Mouse (Mus musculus) small intestine, adult 10 weeks (tissue): ENCODE measurements around the gene Smad1. TPM values are rescaled to one million over a fixed set of nuclear protein-coding genes. Genes with fewer than 3 reads are reported as not detected.

Source experiments
- polyA plus RNA-seq: library from polyadenylated mRNA; stranded (reverse); fragments of 350-450 nt; fragmentation: Illumina TruSeq; extraction: RNeasy Lipid Tissue Mini Kit (QIAGEN cat#74804); gene quantifications from one replicate; pipeline ENCODE4 v1.2.3, GENCODE M21; 2014; ENCODE audit warnings: low replicate concordance

Smad1 gene
- 52.5 TPM for polyA plus RNA-seq

GRCm38 (mm10) chr8:79398994-79399650 is at the start of gene Smad1:
Smad1 (minus strand) TSS chr8:79399518.

GRCm38 (mm10) chr8:79294610-79295275 is 104.6 kb downstream of the Smad1 start, which contains the start of gene Mmaa:
Mmaa (minus strand) TSS chr8:79294937.

Other genes with a start within 250 kb of the Smad1 start
- not detected for gene 1700011L22Rik, start 150.9 kb downstream of the Smad1 start, polyA plus RNA-seq
- 9.2 TPM for gene Mmaa, start 104.6 kb downstream of the Smad1 start, polyA plus RNA-seq
- 65.0 TPM for gene Otud4, start 240.1 kb upstream of the Smad1 start, polyA plus RNA-seq